Mouse (Mus musculus): ENCODE results near the gene Cmss1.

- TF ChIP-seq TCF12 (IDR thresholded peaks at IDR 0.05; ENCODE audit: insufficient read depth, poor library complexity, severe bottlenecking) (no peak), POLR2AphosphoS2 (IDR thresholded peaks at IDR 0.05; ENCODE audit: insufficient read length, low read depth) (no peak), MYOD1 (IDR thresholded peaks at IDR 0.05; ENCODE audit: control insufficient read depth in 1 of 3, insufficient read length in 2 of 3, low read depth in 2 of 3) (no peak), USF1 (IDR thresholded peaks at IDR 0.05; ENCODE audit: low read depth) (no peak), POLR2A (IDR thresholded peaks at IDR 0.05; ENCODE audit: insufficient read length, low read depth) (no peak), E2F4 (IDR thresholded peaks at IDR 0.05; ENCODE audit: insufficient read depth) (no peak), MAX (IDR thresholded peaks at IDR 0.05; ENCODE audit: low read depth) (no peak), CEBPB (IDR thresholded peaks at IDR 0.05; ENCODE audit: insufficient read depth, poor library complexity, severe bottlenecking) (no peak), MYOG (IDR thresholded peaks at IDR 0.05; ENCODE audit: control insufficient read depth in 1 of 3, insufficient read depth in 1 of 3, insufficient read length in 2 of 3, low read depth in 2 of 3) (no peak), TCF3 (IDR thresholded peaks at IDR 0.05; ENCODE audit: insufficient read length, low read depth) (no peak), SRF (IDR thresholded peaks at IDR 0.05; ENCODE audit: control insufficient read depth, insufficient read length, low read depth) (no peak)
Measured at GRCm38 (mm10) chr16:57564807-57565206, 41.9 kb downstream of the Cmss1 start.

Data from myocyte (in vitro differentiated cells).